Mouse (Mus musculus) forebrain, embryonic 10.5 days (tissue): ENCODE results near the gene Ccne1. TPM values are rescaled to one million over a fixed set of nuclear protein-coding genes. Genes with fewer than 3 reads are reported as not detected.
"Not testable (repeated sequence)": the region's sequence is repeated elsewhere in the genome, so short reads cannot be mapped to it uniquely, and the experiment has no call there.

Experiments used
- DNase-seq: peaks from one replicate; pipeline ENCODE4 v3.0.0-alpha.2; 2017; ENCODE audit warnings: low spot score; ENCODE audit errors: extremely low spot score
- H3K27ac ChIP-seq: fragments of 300-500 bp; sonication (generic); 2 replicates; pipeline ENCODE4 v1.5.1; 2016; ENCODE audit warnings: mild to moderate bottlenecking
- H3K27me3 ChIP-seq: fragments of 300-500 bp; sonication (generic); 2 replicates; pipeline ENCODE4 v1.6.1; 2016; ENCODE audit warnings: mild to moderate bottlenecking; ENCODE audit not compliant: poor library complexity, severe bottlenecking
- H3K36me3 ChIP-seq: fragments of 300-500 bp; sonication (generic); replicated peaks from 2 replicates; pipeline ENCODE4 v1.6.1; 2016; ENCODE audit warnings: mild to moderate bottlenecking, moderate library complexity
- H3K4me1 ChIP-seq: fragments of 300-500 bp; sonication (generic); 2 replicates; pipeline ENCODE4 v1.6.1; 2016
- H3K4me3 ChIP-seq: fragments of 300-500 bp; sonication (generic); 2 replicates; pipeline ENCODE4 v1.5.1; 2016; ENCODE audit warnings: mild to moderate bottlenecking, moderate library complexity
- H3K9me3 ChIP-seq: fragments of 300-500 bp; sonication (generic); 2 replicates; pipeline ENCODE4 v1.6.1; 2016; ENCODE audit warnings: mild to moderate bottlenecking, moderate library complexity
- WGBS: fragments of 180-500 bp; shearing (Covaris S2); methylation state at CpG from one replicate; pipeline ENCODE4 v1.1.7; 2016; 5-methylcytosine and 5-hydroxymethylcytosine counted together
- polyA plus RNA-seq: library from polyadenylated mRNA; unstranded; fragments of >200 nt; fragmentation: Nextera tagmentation; extraction: Ambion mirVana; gene quantifications from 2 replicates; pipeline ENCODE4 v1.2.1, GENCODE M21; 2016

Ccne1 gene
- polyA plus RNA-seq, 1 experiment from 2014 or later, result 117 TPM

GRCm38 (mm10) chr7:38125565-38126159, 18.3 kb upstream of the Ccne1 start:
- no peak overlapping the region for H3K4me3 ChIP-seq
- no peak overlapping the region for H3K27ac ChIP-seq
- DNase-seq, result no peak
- H3K4me1 ChIP-seq, result peaks cover 8% of the 10 kb centered on the region
- no peaks in the 10 kb centered on the region for H3K27me3 ChIP-seq
- H3K9me3 ChIP-seq, result no peaks in the 10 kb centered on the region
- no peaks in the 10 kb centered on the region for H3K36me3 ChIP-seq
- 83% methylated on average over 12 of the region's 12 CpGs for WGBS

- not testable (repeated sequence) for DNase-seq, H3K4me1 ChIP-seq, H3K9me3 ChIP-seq, H3K27me3 ChIP-seq, H3K36me3 ChIP-seq, H3K4me3 ChIP-seq, H3K27ac ChIP-seq
- 96% methylated on average over 2 of the region's 2 CpGs for WGBS
Measured at GRCm38 (mm10) chr7:38124164-38124563, 16.8 kb upstream of the Ccne1 start.

- peaks cover 14% of the 10 kb centered on the region; the same call in 1 of the 2 replicates for H3K27me3 ChIP-seq
- 0 out of 2 replicates have a peak, but pooled peaks cover 3% of the 10 kb centered on the region for H3K9me3 ChIP-seq
- H3K36me3 ChIP-seq, result no peaks in the 10 kb centered on the region
- H3K4me1 ChIP-seq, result peaks cover 2% of the 10 kb centered on the region
- no peak for DNase-seq
- 4% methylated on average over 1 of the region's 1 CpGs for WGBS
- no peak overlapping the region for H3K27ac ChIP-seq
- no peak overlapping the region for H3K4me3 ChIP-seq
Measured at GRCm38 (mm10) chr7:38118594-38118993, 11.3 kb upstream of the Ccne1 start.

- Histone ChIP-seq H3K27me3 (peaks cover 23% of the 10 kb centered on the region), H3K4me3 (no peak overlapping the region), H3K4me1 (peaks cover 37% of the 10 kb centered on the region), H3K9me3 (no peaks in the 10 kb centered on the region), H3K36me3 (no peaks in the 10 kb centered on the region), H3K27ac (peak overlapping the region; percentile 54; the same call in 1 of the 2 replicates)
- no peak for DNase-seq
- 89% methylated on average over 9 of the region's 9 CpGs for WGBS
Measured at GRCm38 (mm10) chr7:38112451-38112850, 5.1 kb upstream of the Ccne1 start.

- peaks cover 23% of the 10 kb centered on the region for H3K27me3 ChIP-seq
- WGBS, result 51% methylated on average over 3 of the region's 3 CpGs
- no peaks in the 10 kb centered on the region for H3K9me3 ChIP-seq
- peak overlapping the region; percentile 54 for H3K27ac ChIP-seq
- DNase-seq, result peak; percentile 59
- peaks cover 42% of the 10 kb centered on the region for H3K4me1 ChIP-seq
- no peak overlapping the region for H3K4me3 ChIP-seq
- H3K36me3 ChIP-seq, result no peaks in the 10 kb centered on the region
Measured at GRCm38 (mm10) chr7:38111996-38112395, 4.7 kb upstream of the Ccne1 start.

- H3K4me1 ChIP-seq, result peaks cover 69% of the 10 kb centered on the region
Measured at GRCm38 (mm10) chr7:38108260-38108632, 912 bp upstream of the Ccne1 start.

GRCm38 (mm10) chr7:38106711-38107311, 523 bp downstream of the Ccne1 start:
- peaks cover 55% of the 10 kb centered on the region for H3K4me1 ChIP-seq
- peaks cover 41% of the 10 kb centered on the region for H3K36me3 ChIP-seq
- peak overlapping the region; percentile 93 for H3K4me3 ChIP-seq
- peaks cover 15% of the 10 kb centered on the region for H3K27me3 ChIP-seq
- WGBS, result under 1% methylated on average over 44 of the region's 47 CpGs
- no peaks in the 10 kb centered on the region for H3K9me3 ChIP-seq
- peak; percentile 56 for DNase-seq
- H3K27ac ChIP-seq, result peak overlapping the region; percentile 94

More at GRCm38 (mm10) chr7:38108260-38108632, 912 bp upstream of the Ccne1 start:
- no peak for DNase-seq
- H3K36me3 ChIP-seq, result peaks cover 26% of the 10 kb centered on the region
- H3K27ac ChIP-seq, result peak overlapping the region; percentile 94
- 28% methylated on average over 10 of the region's 10 CpGs for WGBS
- no peaks in the 10 kb centered on the region for H3K9me3 ChIP-seq
- peaks cover 15% of the 10 kb centered on the region for H3K27me3 ChIP-seq
- peak overlapping the region; percentile 93 for H3K4me3 ChIP-seq

GRCm38 (mm10) chr7:38105379-38105778, 2.0 kb downstream of the Ccne1 start:
- Histone ChIP-seq H3K4me3 (peak overlapping the region; percentile 93), H3K9me3 (no peaks in the 10 kb centered on the region), H3K36me3 (peaks cover 55% of the 10 kb centered on the region), H3K27me3 (peaks cover 15% of the 10 kb centered on the region), H3K4me1 (peaks cover 48% of the 10 kb centered on the region), H3K27ac (peak overlapping the region; percentile 94)
- 92% methylated on average over 3 of the region's 3 CpGs for WGBS
- no peak for DNase-seq

GRCm38 (mm10) chr7:38104097-38104496, 3.2 kb downstream of the Ccne1 start:
- H3K36me3 ChIP-seq, result peaks cover 68% of the 10 kb centered on the region
- H3K9me3 ChIP-seq, result no peaks in the 10 kb centered on the region
- DNase-seq, result no peak
- H3K4me3 ChIP-seq, result no peak overlapping the region
- 86% methylated on average over 5 of the region's 5 CpGs for WGBS
- peaks cover 11% of the 10 kb centered on the region for H3K27me3 ChIP-seq
- peaks cover 48% of the 10 kb centered on the region for H3K4me1 ChIP-seq
- H3K27ac ChIP-seq, result no peak overlapping the region

GRCm38 (mm10) chr7:38094353-38094752, 13.0 kb downstream of the Ccne1 start:
- 84% methylated on average over 6 of the region's 6 CpGs for WGBS
- Histone ChIP-seq H3K27ac (no peak overlapping the region), H3K9me3 (no peaks in the 10 kb centered on the region)

GRCm38 (mm10) chr7:38093101-38093500, 14.2 kb downstream of the Ccne1 start:
- 69% methylated on average over 2 of the region's 2 CpGs for WGBS
- Histone ChIP-seq H3K9me3 (no peaks in the 10 kb centered on the region), H3K36me3 (peaks cover 26% of the 10 kb centered on the region), H3K27ac (no peak overlapping the region), H3K27me3 (no peaks in the 10 kb centered on the region), H3K4me3 (no peak overlapping the region), H3K4me1 (no peaks in the 10 kb centered on the region)
- DNase-seq, result no peak

More at GRCm38 (mm10) chr7:38094353-38094752, 13.0 kb downstream of the Ccne1 start:
- Histone ChIP-seq H3K27me3 (no peaks in the 10 kb centered on the region), H3K4me3 (no peak overlapping the region), H3K36me3 (peaks cover 39% of the 10 kb centered on the region), H3K4me1 (no peaks in the 10 kb centered on the region)
- DNase-seq, result no peak

GRCm38 (mm10) chr7:38089930-38090675, 17.2 kb downstream of the Ccne1 start:
- no peak for DNase-seq
- WGBS, result 84% methylated on average over 7 of the region's 7 CpGs
- H3K27me3 ChIP-seq, result peaks cover 25% of the 10 kb centered on the region

GRCm38 (mm10) chr7:38088456-38088855, 18.9 kb downstream of the Ccne1 start:
- peaks cover 29% of the 10 kb centered on the region for H3K4me1 ChIP-seq
- H3K4me3 ChIP-seq, result no peak overlapping the region
- no peak overlapping the region for H3K27ac ChIP-seq
- peaks cover 26% of the 10 kb centered on the region for H3K27me3 ChIP-seq
- H3K36me3 ChIP-seq, result no peaks in the 10 kb centered on the region
- H3K9me3 ChIP-seq, result no peaks in the 10 kb centered on the region
- no peak for DNase-seq
- 79% methylated on average over 2 of the region's 2 CpGs for WGBS

More at GRCm38 (mm10) chr7:38089930-38090675, 17.2 kb downstream of the Ccne1 start:
- H3K36me3 ChIP-seq, result no peaks in the 10 kb centered on the region
- H3K9me3 ChIP-seq, result no peaks in the 10 kb centered on the region
- no peak overlapping the region for H3K4me3 ChIP-seq
- no peak overlapping the region for H3K27ac ChIP-seq
- peaks cover 18% of the 10 kb centered on the region for H3K4me1 ChIP-seq
